22 mouse cellular contexts compared by ENCODE assay signal in the genomic region with DNA sequence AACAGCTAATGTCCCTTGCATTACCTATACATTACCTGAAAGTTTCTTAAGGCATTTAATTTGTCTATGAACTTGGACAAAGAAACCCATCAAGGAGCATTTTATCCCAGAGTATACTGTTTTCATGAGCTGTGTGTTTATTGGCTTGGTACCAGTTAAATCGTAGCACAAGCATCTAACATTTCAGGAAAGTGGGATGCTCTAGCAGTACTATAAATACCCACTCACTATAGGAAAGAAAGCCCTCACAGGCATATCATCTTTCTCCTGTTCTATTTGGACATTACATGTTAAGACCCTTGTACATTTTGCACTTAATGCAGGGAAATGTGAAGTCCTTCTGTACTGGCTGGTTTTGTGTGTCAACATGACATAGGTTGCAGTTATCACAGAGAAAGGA.
DNase-seq lines count a peak whose midpoint lies in the region; ATAC-seq and TF ChIP-seq lines count a peak whose summit lies in the region.
"Had no signal": no experiment of that assay in that cellular context is flagged by ENCODE, and none has a peak within 500 bp of the region (broad histone marks: within the 10 kb centered on the region; RNA-seq: fewer than 3 reads in every experiment).

No protein-coding gene starts in this region.

- no peak overlapping the region for H3K4me3 ChIP-seq in embryonic facial prominence, embryonic 14.5 days (ENCODE audit: low read depth, low read length)
- H3K4me3 ChIP-seq in embryonic facial prominence, embryonic 10.5 days: no peak overlapping the region
- H3K4me3 ChIP-seq in embryonic fibroblast, embryonic 13.5 days (ENCODE audit: insufficient read depth, low read length): no peak overlapping the region

- no peaks in the 10 kb centered on the region for H3K9me3 ChIP-seq in embryonic facial prominence, embryonic 14.5 days (ENCODE audit: control insufficient read depth, low read length)
- no peaks in the 10 kb centered on the region for H3K9me3 ChIP-seq in embryonic facial prominence, embryonic 10.5 days

- H3K27me3 ChIP-seq in embryonic facial prominence, embryonic 14.5 days (replicated peaks; ENCODE audit: control insufficient read depth, insufficient read depth, low read length): no peaks in the 10 kb centered on the region
- no peaks in the 10 kb centered on the region for H3K27me3 ChIP-seq in embryonic facial prominence, embryonic 10.5 days (replicated peaks; ENCODE audit: low read depth, poor library complexity, severe bottlenecking)
- H3K27me3 ChIP-seq: CH12.LX had no signal

- H3K27ac ChIP-seq in embryonic facial prominence, embryonic 14.5 days (replicated peaks; ENCODE audit: low read depth, low read length): no peak overlapping the region
- H3K27ac ChIP-seq in embryonic facial prominence, embryonic 10.5 days (replicated peaks): no peak overlapping the region
- H3K27ac ChIP-seq in embryonic fibroblast, embryonic 13.5 days (ENCODE audit: insufficient read depth, low read length): peak overlapping the region; percentile 40; the same call in 1 of the 2 replicates

- H3K9ac ChIP-seq in embryonic facial prominence, embryonic 14.5 days (ENCODE audit: low read depth, low read length): no peak overlapping the region

- peak; percentile 70 for ATAC-seq in embryonic facial prominence, embryonic 14.5 days (ENCODE audit: low read depth)
- ATAC-seq: activated CD4-positive, CD25-positive, alpha-beta regulatory T cell, adult 4 months; CD4-positive, CD25-positive, alpha-beta regulatory T cell, adult 4 months; Patski had no signal

- H3K4me2 ChIP-seq in embryonic facial prominence, embryonic 14.5 days (ENCODE audit: low read depth, low read length): no peak overlapping the region

- TF ChIP-seq POLR2A in embryonic fibroblast, embryonic 13.5 days (IDR thresholded peaks at IDR 0.05; ENCODE audit: low read depth, low read length): no peak

- no peaks in the 10 kb centered on the region for H3K36me3 ChIP-seq in embryonic facial prominence, embryonic 14.5 days (ENCODE audit: control insufficient read depth, insufficient read depth, low read length)
- H3K36me3 ChIP-seq in embryonic facial prominence, embryonic 10.5 days (replicated peaks): no peaks in the 10 kb centered on the region
- H3K36me3 ChIP-seq: G1E had no signal

- WGBS in embryonic facial prominence, embryonic 14.5 days: 42% methylated on average over 1 of the region's 1 CpGs
- 87% methylated on average over 1 of the region's 1 CpGs for WGBS in embryonic facial prominence, embryonic 10.5 days

- TF ChIP-seq CTCF in embryonic fibroblast, embryonic 13.5 days (IDR thresholded peaks at IDR 0.05; ENCODE audit: borderline replicate concordance, insufficient read depth, low read length): no peak

- peak; percentile 59 for DNase-seq in embryonic facial prominence, embryonic 14.5 days (ENCODE audit: low spot score)
- no peak for DNase-seq in embryonic facial prominence, embryonic 10.5 days (ENCODE audit: low spot score)
- peak; percentile 41 for DNase-seq in heart, adult 11 months
- no peak for DNase-seq in heart, adult 18-20 months
- peak; percentile 17 for DNase-seq in Muller cell, postnatal 12 days (ENCODE audit: inconsistent ontology term)
- DNase-seq in ovary, postnatal 36 days (ENCODE audit: low spot score): no peak
- no peak for DNase-seq in lung, adult 18-20 months
- DNase-seq: adrenal gland, adult 2 months; adrenal gland, adult 8-10 months; adrenal gland, postnatal 10 days; adrenal gland, postnatal 14 days; adrenal gland, postnatal 25 days; adrenal gland, postnatal 36 days; B cell, adult 2 months; cerebellum, adult 11 months; cerebellum, adult 11-12 months had no signal

- H3K4me1 ChIP-seq in embryonic facial prominence, embryonic 14.5 days (ENCODE audit: control insufficient read depth, insufficient read depth, low read length): 0 out of 2 replicates have a peak, but pooled peaks cover 11% of the 10 kb centered on the region
- peaks cover 5% of the 10 kb centered on the region; the same call in 1 of the 2 replicates for H3K4me1 ChIP-seq in embryonic facial prominence, embryonic 10.5 days
- peaks cover 10% of the 10 kb centered on the region for H3K4me1 ChIP-seq in embryonic fibroblast, embryonic 13.5 days (ENCODE audit: control insufficient read depth, insufficient read depth, low read length)

Comparison
In these comparisons a context has a peak if more than half of its experiments do, and no peak if none do; other contexts are left out.
1. DNase-seq: peak in embryonic facial prominence, embryonic 14.5 days (single experiment), heart, adult 11 months (single experiment) and Muller cell, postnatal 12 days (single experiment); none in embryonic facial prominence, embryonic 10.5 days (single experiment), heart, adult 18-20 months (0 of 2), ovary, postnatal 36 days (single experiment) and lung, adult 18-20 months (0 of 2).